Mouse (Mus musculus) MEL (cell line): ENCODE measurements at regions not wholly inside any gene's neighbourhood (a gene's known extent, or its start where the extent isn't known, plus 50 kb on each side); places are given as distances from the start of the nearest gene placed in this dataset.

Experiments
- DNase-seq: peaks from one replicate; pipeline ENCODE4 v3.0.0; 2011; ENCODE audit warnings: low read depth, low spot score
- H3K27ac ChIP-seq: 2 replicates; pipeline ENCODE4 v1.5.1; 2012; ENCODE audit warnings: low read depth, mild to moderate bottlenecking, control low read depth, low read length, moderate library complexity; ENCODE audit not compliant: control insufficient read depth
- H3K27me3 ChIP-seq, 2 experiments: fragments of 150-350 bp in 1 of 2; sonication (generic) in 1 of 2; 2 replicates each; pipeline ENCODE4 v1.6.1; 2012; ENCODE audit warnings: low read length in 2 of 2, mild to moderate bottlenecking in 2 of 2, improper control_type of control experiment in 1 of 2, moderate library complexity in 1 of 2; ENCODE audit not compliant: insufficient read depth in 2 of 2, control insufficient read depth in 1 of 2
- H3K36me3 ChIP-seq, 2 experiments: 2 replicates each; pipeline ENCODE4 v1.6.1; 2012 to 2014; ENCODE audit warnings: low read length in 2 of 2, improper control_type of control experiment in 1 of 2, inconsistent platforms in 1 of 2, mild to moderate bottlenecking in 1 of 2; ENCODE audit not compliant: insufficient read depth in 2 of 2, control insufficient read depth in 1 of 2
- H3K4me1 ChIP-seq, 2 experiments: fragments of 150-350 bp in 1 of 2; sonication (generic) in 1 of 2; 2 replicates each; pipeline ENCODE4 v1.6.1; 2012; ENCODE audit warnings: low read length in 2 of 2, improper control_type of control experiment in 1 of 2, mild to moderate bottlenecking in 1 of 2; ENCODE audit not compliant: insufficient read depth in 2 of 2, control insufficient read depth in 1 of 2
- H3K4me3 ChIP-seq, 2 experiments: fragments of 150-350 bp in 1 of 2; sonication (generic) in 1 of 2; 2 replicates each; pipeline ENCODE4 v1.5.1; 2012; ENCODE audit warnings: low read depth in 2 of 2, low read length in 2 of 2, mild to moderate bottlenecking in 2 of 2, moderate library complexity in 2 of 2, control low read depth in 1 of 2, improper control_type of control experiment in 1 of 2; ENCODE audit not compliant: control insufficient read depth in 1 of 2, insufficient read depth in 1 of 2
- H3K79me2 ChIP-seq: 2 replicates; pipeline ENCODE4 v1.6.1; 2012; ENCODE audit warnings: mild to moderate bottlenecking, low read length, moderate library complexity; ENCODE audit not compliant: control insufficient read depth, poor library complexity, insufficient read depth
- H3K9ac ChIP-seq: 2 replicates; pipeline ENCODE4 v1.6.1; 2012; ENCODE audit warnings: low read depth, mild to moderate bottlenecking, control low read depth, low read length, moderate library complexity; ENCODE audit not compliant: control insufficient read depth, poor library complexity, severe bottlenecking
- H3K9me3 ChIP-seq: fragments of 150-350 bp; sonication (generic); replicated peaks from 2 replicates; pipeline ENCODE4 v1.6.1; 2012; ENCODE audit warnings: mild to moderate bottlenecking, low read length, improper control_type of control experiment, moderate library complexity; ENCODE audit not compliant: insufficient read depth
- CTCF ChIP-seq, 3 experiments: IDR thresholded peaks in 2 of 3; conservative IDR thresholded peaks in 1 of 3; 2 replicates each; pipeline ENCODE4 v1.5.1; 2011 to 2012; ENCODE audit warnings: low read length in 3 of 3, low read depth in 2 of 3, mild to moderate bottlenecking in 2 of 3, improper control_type of control experiment in 1 of 3, inconsistent platforms in 1 of 3, mixed read lengths in 1 of 3, moderate library complexity in 1 of 3; ENCODE audit not compliant: control insufficient read depth in 1 of 3, insufficient read depth in 1 of 3, poor library complexity in 1 of 3, severe bottlenecking in 1 of 3
- ELF1 ChIP-seq: IDR thresholded peaks from 2 replicates; pipeline ENCODE4 v1.6.1; 2014; ENCODE audit warnings: low read depth, mild to moderate bottlenecking, inconsistent platforms, low read length, improper control_type of control experiment, moderate library complexity
- EP300 ChIP-seq, 2 experiments: IDR thresholded peaks; 2 replicates each; pipeline ENCODE4 v1.6.1; 2011; ENCODE audit warnings: improper control_type of control experiment in 2 of 2, low read length in 2 of 2, low read depth in 1 of 2, mild to moderate bottlenecking in 1 of 2
- HCFC1 ChIP-seq: IDR thresholded peaks from 2 replicates; pipeline ENCODE4 v1.6.1; 2012; ENCODE audit warnings: low read depth, mild to moderate bottlenecking, inconsistent platforms, low read length, improper control_type of control experiment, moderate library complexity
- JUND ChIP-seq: IDR thresholded peaks from 2 replicates; pipeline ENCODE4 v1.6.1; 2011; ENCODE audit warnings: low read depth, mild to moderate bottlenecking, improper control_type of control experiment, low read length
- MAFK ChIP-seq: IDR thresholded peaks from 2 replicates; pipeline ENCODE4 v1.6.1; 2011; ENCODE audit warnings: low read depth, mild to moderate bottlenecking, low read length, improper control_type of control experiment, borderline replicate concordance
- MAX ChIP-seq: IDR thresholded peaks from 2 replicates; pipeline ENCODE4 v1.6.1; 2011; ENCODE audit warnings: low read length, improper control_type of control experiment
- MEF2A ChIP-seq: IDR thresholded peaks from 2 replicates; pipeline ENCODE4 v1.6.1; 2014; ENCODE audit warnings: low read depth, mild to moderate bottlenecking, inconsistent platforms, low read length, improper control_type of control experiment; ENCODE audit not compliant: poor library complexity, insufficient replicate concordance, severe bottlenecking; ENCODE audit errors: extremely low read depth
- MXI1 ChIP-seq: IDR thresholded peaks from 2 replicates; pipeline ENCODE4 v1.6.1; 2011; ENCODE audit warnings: mild to moderate bottlenecking, low read depth, low read length, improper control_type of control experiment
- MYB ChIP-seq: IDR thresholded peaks from 2 replicates; pipeline ENCODE4 v1.6.1; 2011; ENCODE audit warnings: mild to moderate bottlenecking, low read depth, low read length, improper control_type of control experiment
- MYC ChIP-seq: IDR thresholded peaks from 2 replicates; pipeline ENCODE4 v1.6.1; 2011; ENCODE audit warnings: low read depth, mild to moderate bottlenecking, low read length, improper control_type of control experiment, moderate library complexity
- NELFE ChIP-seq: IDR thresholded peaks from 2 replicates; pipeline ENCODE4 v1.6.1; 2011; ENCODE audit warnings: low read depth, low read length, improper control_type of control experiment
- NRF1 ChIP-seq: IDR thresholded peaks from 2 replicates; pipeline ENCODE4 v1.6.1; 2014; ENCODE audit warnings: low read depth, mild to moderate bottlenecking, inconsistent platforms, low read length, improper control_type of control experiment, moderate library complexity; ENCODE audit not compliant: poor library complexity, insufficient read depth, severe bottlenecking
- POLR2AphosphoS5 ChIP-seq: IDR thresholded peaks from 2 replicates; pipeline ENCODE4 v1.6.1; 2012; ENCODE audit warnings: low read depth, borderline replicate concordance, mild to moderate bottlenecking, inconsistent platforms, low read length, moderate library complexity, mixed read lengths
- SMC3 ChIP-seq: IDR thresholded peaks from 2 replicates; pipeline ENCODE4 v1.6.1; 2011; ENCODE audit warnings: low read depth, low read length, improper control_type of control experiment
- TAL1 ChIP-seq: IDR thresholded peaks from 2 replicates; pipeline ENCODE4 v1.6.1; 2012; ENCODE audit warnings: mild to moderate bottlenecking, inconsistent platforms, low read length, moderate library complexity, mixed read lengths
- TBP ChIP-seq: IDR thresholded peaks from 2 replicates; pipeline ENCODE4 v1.8.0; 2011; ENCODE audit warnings: low read depth, low read length, improper control_type of control experiment
- TCF12 ChIP-seq: IDR thresholded peaks from 2 replicates; pipeline ENCODE4 v1.6.1; 2014; ENCODE audit warnings: low read depth, mild to moderate bottlenecking, inconsistent platforms, low read length, improper control_type of control experiment, moderate library complexity
- UBTF ChIP-seq: IDR thresholded peaks from 2 replicates; pipeline ENCODE4 v1.6.1; 2012; ENCODE audit warnings: low read depth, mild to moderate bottlenecking, inconsistent platforms, low read length, improper control_type of control experiment, moderate library complexity, borderline replicate concordance; ENCODE audit not compliant: insufficient read depth
- ZMIZ1 ChIP-seq: IDR thresholded peaks from 2 replicates; pipeline ENCODE4 v1.6.1; 2012; ENCODE audit warnings: low read depth, mild to moderate bottlenecking, inconsistent platforms, low read length, improper control_type of control experiment, moderate library complexity

GRCm38 (mm10) chr3:62985033-62985432 lies 256.3 kb upstream of the Mme start:
- TF ChIP-seq NRF1 (no peak), MEF2A (no peak), TCF12 (no peak), JUND (no peak), SMC3 (no peak), MAX (no peak)
- Histone ChIP-seq H3K4me3 (no peak overlapping the region), H3K36me3 (no peaks in the 10 kb centered on the region), H3K79me2 (no peaks in the 10 kb centered on the region), H3K4me1 (no peaks in the 10 kb centered on the region), H3K9me3 (no peaks in the 10 kb centered on the region), H3K27me3 (no peaks in the 10 kb centered on the region), H3K27ac (no peak overlapping the region), H3K9ac (no peak overlapping the region)
- no peak for DNase-seq

DNA sequence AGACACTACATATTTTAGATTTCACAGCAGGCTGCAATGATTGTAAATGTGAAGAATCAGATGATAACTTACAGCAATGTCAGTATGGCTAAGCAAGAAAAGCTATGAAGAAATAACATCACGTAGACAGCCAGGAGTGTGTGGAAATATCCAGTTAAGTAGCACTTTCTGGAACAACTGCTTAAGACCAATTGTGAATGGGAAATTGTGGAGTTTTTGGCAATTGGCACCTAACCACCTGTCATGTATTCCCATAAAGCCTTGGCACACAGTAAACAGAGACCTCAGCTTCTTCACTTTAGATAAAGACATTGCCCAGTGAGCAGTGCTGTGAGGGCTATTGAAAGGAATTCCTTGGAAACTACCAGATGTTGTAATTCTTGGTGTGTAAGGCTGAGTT lies 264.4 kb upstream of the Mme start:
- no peak overlapping the region for H3K9ac ChIP-seq

DNA sequence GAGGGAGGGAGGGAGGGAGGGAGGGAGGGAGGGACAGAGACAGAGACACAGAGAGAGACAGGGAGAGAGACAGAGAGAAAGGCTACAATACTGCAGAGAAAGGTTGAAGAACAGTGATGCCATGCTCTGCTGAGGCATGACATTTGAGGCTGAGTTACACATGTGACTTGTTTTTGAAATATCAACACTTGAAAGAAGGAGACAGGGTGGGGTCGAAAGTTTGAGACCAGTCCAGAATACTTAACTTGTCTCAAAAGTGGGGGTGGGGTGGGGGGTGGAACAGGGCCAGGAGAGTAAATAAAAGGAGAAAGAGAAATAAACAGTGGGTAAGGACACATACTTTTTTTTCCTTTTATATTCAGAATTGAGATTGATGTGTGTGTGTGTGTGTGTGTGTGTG lies 278.1 kb upstream of the Mme start:
- H3K9me3 ChIP-seq: no peaks in the 10 kb centered on the region
- DNase-seq: no peak
- no peaks in the 10 kb centered on the region for H3K4me1 ChIP-seq
- H3K79me2 ChIP-seq: no peaks in the 10 kb centered on the region
- H3K27me3 ChIP-seq: no peaks in the 10 kb centered on the region
- no peaks in the 10 kb centered on the region for H3K36me3 ChIP-seq
- H3K9ac ChIP-seq: no peak overlapping the region
- TF ChIP-seq MYC (no peak), MAFK (no peak), ZMIZ1 (no peak), CTCF (IDR thresholded peaks at IDR 0.05 in 2 of 3, conservative IDR thresholded peaks at IDR 0.05 in 1 of 3; ENCODE audit: control insufficient read depth in 1 of 3, insufficient read depth in 1 of 3, low read depth in 2 of 3, low read length in 3 of 3, poor library complexity in 1 of 3, severe bottlenecking in 1 of 3) (no peak), TAL1 (no peak), UBTF (no peak)
- no peak overlapping the region for H3K4me3 ChIP-seq
- H3K27ac ChIP-seq: no peak overlapping the region

More for the DNA sequence above, 264.4 kb upstream of the Mme start:
- no peak for DNase-seq
- no peaks in the 10 kb centered on the region for H3K79me2 ChIP-seq
- TF ChIP-seq CTCF (IDR thresholded peaks at IDR 0.05 in 2 of 3, conservative IDR thresholded peaks at IDR 0.05 in 1 of 3; ENCODE audit: control insufficient read depth in 1 of 3, insufficient read depth in 1 of 3, low read depth in 2 of 3, low read length in 3 of 3, poor library complexity in 1 of 3, severe bottlenecking in 1 of 3): no peak
- no peak for TF ChIP-seq EP300 (IDR thresholded peaks at IDR 0.05; ENCODE audit: low read depth in 1 of 2, low read length in 2 of 2)
- TF ChIP-seq ZMIZ1: no peak
- no peak for TF ChIP-seq MYB
- no peak for TF ChIP-seq MXI1
- TF ChIP-seq POLR2AphosphoS5: no peak
- TF ChIP-seq TBP: no peak
- TF ChIP-seq HCFC1: no peak
- TF ChIP-seq SMC3: no peak
- TF ChIP-seq ELF1: no peak
- no peak for TF ChIP-seq NELFE
- no peak for TF ChIP-seq MAFK
- no peak for TF ChIP-seq UBTF
- no peaks in the 10 kb centered on the region for H3K27me3 ChIP-seq
- no peaks in the 10 kb centered on the region for H3K9me3 ChIP-seq
- no peak overlapping the region for H3K4me3 ChIP-seq
- H3K27ac ChIP-seq: no peak overlapping the region
- no peaks in the 10 kb centered on the region for H3K36me3 ChIP-seq
- no peaks in the 10 kb centered on the region for H3K4me1 ChIP-seq
